Mouse (Mus musculus) heart, postnatal 0 days (tissue): ENCODE measurements at regions not wholly inside any gene's neighbourhood (a gene's known extent, or its start where the extent isn't known, plus 50 kb on each side); places are given as distances from the start of the nearest gene placed in this dataset.

Experiments
- CTCF ChIP-seq: IDR thresholded peaks from 2 replicates; pipeline ENCODE4 v1.5.1; 2016; ENCODE audit warnings: antibody characterized with exemption, control low read depth, low read depth
- EP300 ChIP-seq: IDR thresholded peaks from 2 replicates; pipeline ENCODE4 v1.6.1; 2016; ENCODE audit warnings: antibody characterized with exemption, low read depth

DNA sequence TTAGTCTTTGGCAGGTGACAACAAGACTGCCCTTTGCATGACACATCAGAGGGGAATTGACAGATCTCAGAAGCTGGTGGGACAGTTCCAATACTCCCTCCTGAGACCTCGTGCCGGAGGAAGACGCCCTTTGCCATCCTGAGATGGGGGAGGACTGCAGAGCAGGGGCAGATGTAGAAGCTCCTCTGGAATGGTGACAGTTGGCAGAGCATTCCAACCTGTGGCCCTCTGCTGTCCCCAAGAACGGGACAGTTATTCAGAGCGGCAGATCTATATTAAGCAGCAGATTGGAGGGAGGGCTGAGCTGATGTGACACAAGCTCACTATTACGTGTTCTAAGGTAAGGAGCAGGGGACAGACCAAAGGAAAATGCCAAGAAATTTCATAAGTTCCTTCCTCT, 97.7 kb upstream of the Ppargc1a start:
- TF ChIP-seq CTCF (no peak), EP300 (no peak)
